Comparison of ENCODE assay signal across 10 mouse cellular contexts in genomic region chr2:146098853-146099717, GRCm38 (mm10).
DNase-seq lines count a peak whose midpoint lies in the region; ATAC-seq and TF ChIP-seq lines count a peak whose summit lies in the region.
"Had no signal": no experiment of that assay in that cellular context is flagged by ENCODE, and none has a peak within 500 bp of the region (broad histone marks: within the 10 kb centered on the region; RNA-seq: fewer than 3 reads in every experiment).

No protein-coding gene starts in this region.

- peaks cover 5% of the 10 kb centered on the region; the same call in 1 of the 2 replicates for H3K4me1 ChIP-seq in heart, embryonic 13.5 days
- peaks cover 3 to 17% of the 10 kb centered on the region in 2 experiments for H3K4me1 ChIP-seq in MEL (ENCODE audit: control insufficient read depth in 1 of 2, insufficient read depth in 2 of 2, low read length in 2 of 2)
- no peaks in the 10 kb centered on the region for H3K4me1 ChIP-seq in embryonic facial prominence, embryonic 14.5 days (ENCODE audit: control insufficient read depth, insufficient read depth, low read length)
- peaks cover 34% of the 10 kb centered on the region for H3K4me1 ChIP-seq in liver, embryonic 13.5 days (replicated peaks)

- H3K27me3 ChIP-seq in heart, embryonic 13.5 days (replicated peaks) = peaks cover 10% of the 10 kb centered on the region; the same call in 1 of the 2 replicates
- H3K27me3 ChIP-seq in MEL (ENCODE audit: control insufficient read depth in 1 of 2, insufficient read depth in 2 of 2, low read length in 2 of 2) = no peaks in the 10 kb centered on the region
- H3K27me3 ChIP-seq in embryonic facial prominence, embryonic 14.5 days (replicated peaks; ENCODE audit: control insufficient read depth, insufficient read depth, low read length) = no peaks in the 10 kb centered on the region
- H3K27me3 ChIP-seq in liver, embryonic 13.5 days = no peaks in the 10 kb centered on the region
- H3K27me3 ChIP-seq: CH12.LX had no signal

- peak overlapping the region; percentile 30 for H3K4me3 ChIP-seq in heart, embryonic 13.5 days
- peak overlapping the region; percentile 41 to 62 for H3K4me3 ChIP-seq in MEL (ENCODE audit: control insufficient read depth in 1 of 2, insufficient read depth in 1 of 2, low read depth in 2 of 2, low read length in 2 of 2)
- H3K4me3 ChIP-seq in embryonic facial prominence, embryonic 14.5 days (ENCODE audit: low read depth, low read length) = no peak overlapping the region
- peak overlapping the region; percentile 63 for H3K4me3 ChIP-seq in liver, embryonic 13.5 days (replicated peaks)

- intact Hi-C loops in heart, postnatal 25 days (cut with DNase I) = no loop called here

- TF ChIP-seq RAD21 in MEL (IDR thresholded peaks at IDR 0.05; ENCODE audit: low read depth, low read length) = no peak

- TF ChIP-seq EP300 in MEL (IDR thresholded peaks at IDR 0.05; ENCODE audit: low read depth in 1 of 2, low read length in 2 of 2) = peak; percentile 85 to 95

- H3K27ac ChIP-seq in heart, embryonic 13.5 days (replicated peaks) = peak overlapping the region; percentile 58; the same call in 1 of the 2 replicates
- H3K27ac ChIP-seq in MEL (ENCODE audit: control insufficient read depth, low read depth, low read length) = peak overlapping the region; percentile 99
- H3K27ac ChIP-seq in embryonic facial prominence, embryonic 14.5 days (replicated peaks; ENCODE audit: low read depth, low read length) = no peak overlapping the region
- peak overlapping the region; percentile 88 for H3K27ac ChIP-seq in liver, embryonic 13.5 days

- peak in 1 of 2 experiments; percentile 46; a peak in 1 of 4 replicates for TF ChIP-seq POLR2A in MEL (IDR thresholded peaks at IDR 0.05; ENCODE audit: control insufficient read depth in 1 of 2, insufficient read depth in 1 of 2, low read depth in 1 of 2, low read length in 2 of 2, poor library complexity in 1 of 2)

- WGBS in heart, embryonic 13.5 days = 30% methylated on average over 16 of the region's 16 CpGs
- WGBS in embryonic facial prominence, embryonic 14.5 days = 68% methylated on average over 16 of the region's 16 CpGs
- 15% methylated on average over 16 of the region's 16 CpGs for WGBS in liver, embryonic 13.5 days (ENCODE audit: insufficient replicate concordance)

- peak; percentile 70 for ATAC-seq in heart, embryonic 13.5 days (ENCODE audit: extremely low read depth, insufficient number of reproducible peaks, low FRiP score, low TSS enrichment)
- ATAC-seq in embryonic facial prominence, embryonic 14.5 days (ENCODE audit: low read depth) = 0 out of 2 replicates have a peak, but pooled peaks have one; percentile 33
- ATAC-seq in liver, embryonic 13.5 days (ENCODE audit: low read depth) = peak; percentile 98

- no peak overlapping the region for H3K9ac ChIP-seq in heart, embryonic 13.5 days
- H3K9ac ChIP-seq in MEL (ENCODE audit: control insufficient read depth, low read depth, low read length, poor library complexity, severe bottlenecking) = peak overlapping the region; percentile 69
- no peak overlapping the region for H3K9ac ChIP-seq in embryonic facial prominence, embryonic 14.5 days (ENCODE audit: low read depth, low read length)
- H3K9ac ChIP-seq in liver, embryonic 13.5 days = peak overlapping the region; percentile 78

- peak overlapping the region; percentile 54 for H3K4me2 ChIP-seq in heart, embryonic 13.5 days
- no peak overlapping the region for H3K4me2 ChIP-seq in embryonic facial prominence, embryonic 14.5 days (ENCODE audit: low read depth, low read length)
- peak overlapping the region; percentile 66 for H3K4me2 ChIP-seq in liver, embryonic 13.5 days

- TF ChIP-seq CTCF in MEL (IDR thresholded peaks at IDR 0.05 in 2 of 3, conservative IDR thresholded peaks at IDR 0.05 in 1 of 3; ENCODE audit: control insufficient read depth in 1 of 3, insufficient read depth in 1 of 3, low read depth in 2 of 3, low read length in 3 of 3, poor library complexity in 1 of 3, severe bottlenecking in 1 of 3) = no peak

- no peaks in the 10 kb centered on the region for H3K9me3 ChIP-seq in heart, embryonic 13.5 days
- no peaks in the 10 kb centered on the region for H3K9me3 ChIP-seq in MEL (replicated peaks; ENCODE audit: insufficient read depth, low read length)
- H3K9me3 ChIP-seq in embryonic facial prominence, embryonic 14.5 days (ENCODE audit: control insufficient read depth, low read length) = no peaks in the 10 kb centered on the region
- H3K9me3 ChIP-seq in liver, embryonic 13.5 days (replicated peaks) = no peaks in the 10 kb centered on the region; the same call in 1 of the 2 replicates

- H3K36me3 ChIP-seq in heart, embryonic 13.5 days = no peaks in the 10 kb centered on the region
- peaks cover 0 to 17% of the 10 kb centered on the region in 2 experiments; a peak in 2 of 4 replicates for H3K36me3 ChIP-seq in MEL (ENCODE audit: control insufficient read depth in 1 of 2, insufficient read depth in 2 of 2, low read length in 2 of 2)
- H3K36me3 ChIP-seq in embryonic facial prominence, embryonic 14.5 days (ENCODE audit: control insufficient read depth, insufficient read depth, low read length) = no peaks in the 10 kb centered on the region
- H3K36me3 ChIP-seq in liver, embryonic 13.5 days = peaks cover 12% of the 10 kb centered on the region; the same call in 1 of the 2 replicates

- 0 out of 2 replicates have a peak, but pooled peaks cover 1% of the 10 kb centered on the region for H3K79me2 ChIP-seq in MEL (ENCODE audit: control insufficient read depth, insufficient read depth, low read length, poor library complexity)

- no peak for DNase-seq in heart, postnatal 25 days (ENCODE audit: low spot score)
- DNase-seq in MEL (ENCODE audit: low read depth, low spot score) = peak; percentile 92
- no peak for DNase-seq in embryonic facial prominence, embryonic 14.5 days (ENCODE audit: low spot score)
- DNase-seq in liver, embryonic 13.5 days = peak; percentile 82
- no peak for DNase-seq in left cerebral cortex, adult 11 months (ENCODE audit: low spot score)
- no peak for DNase-seq in cerebellum, adult 9-10 months
- no peak for DNase-seq in thymus, postnatal 10 days (ENCODE audit: low spot score in 2 of 2)
- DNase-seq: kidney, adult 2 months had no signal

TF ChIP-seq in MEL, 35 proteins besides CTCF, POLR2A, EP300 and RAD21:
- TF ChIP-seq ETS1 (IDR thresholded peaks at IDR 0.05; ENCODE audit: low read depth, low read length) (peak; percentile 94), SMC3 (IDR thresholded peaks at IDR 0.05; ENCODE audit: low read depth, low read length) (no peak), NRF1 (IDR thresholded peaks at IDR 0.05; ENCODE audit: insufficient read depth, low read depth, low read length, poor library complexity, severe bottlenecking) (no peak), GABPA (IDR thresholded peaks at IDR 0.05; ENCODE audit: low read depth, low read length) (no peak), ELF1 (IDR thresholded peaks at IDR 0.05; ENCODE audit: low read depth, low read length) (peak; percentile 94), USF2 (IDR thresholded peaks at IDR 0.05; ENCODE audit: borderline replicate concordance in 1 of 2, insufficient read depth in 1 of 2, low read depth in 1 of 2, low read length in 2 of 2) (no peak), E2F4 (IDR thresholded peaks at IDR 0.05; ENCODE audit: borderline replicate concordance, low read depth, low read length) (no peak), CHD1 (IDR thresholded peaks at IDR 0.05; ENCODE audit: low read depth, low read length) (no peak), SIN3A (IDR thresholded peaks at IDR 0.05; ENCODE audit: low read length) (peak; percentile 85), ZMIZ1 (IDR thresholded peaks at IDR 0.05; ENCODE audit: low read depth, low read length) (no peak; the same call in 1 of the 2 replicates), TCF12 (IDR thresholded peaks at IDR 0.05; ENCODE audit: low read depth, low read length) (peak; percentile 88), HCFC1 (IDR thresholded peaks at IDR 0.05; ENCODE audit: low read depth, low read length) (peak; percentile 75), MXI1 (IDR thresholded peaks at IDR 0.05; ENCODE audit: low read depth, low read length) (peak; percentile 55; the same call in 1 of the 2 replicates), ZNF384 (IDR thresholded peaks at IDR 0.05; ENCODE audit: low read depth, low read length) (peak; percentile 66), MYB (IDR thresholded peaks at IDR 0.05; ENCODE audit: low read depth, low read length) (no peak), UBTF (IDR thresholded peaks at IDR 0.05; ENCODE audit: borderline replicate concordance, insufficient read depth, low read depth, low read length) (no peak), MEF2A (IDR thresholded peaks at IDR 0.05; ENCODE audit: extremely low read depth, insufficient replicate concordance, low read depth, low read length, poor library complexity, severe bottlenecking) (no peak), JUND (IDR thresholded peaks at IDR 0.05; ENCODE audit: low read depth, low read length) (no peak), NELFE (IDR thresholded peaks at IDR 0.05; ENCODE audit: low read depth, low read length) (peak; percentile 25; the same call in 1 of the 2 replicates), GATA1 (IDR thresholded peaks at IDR 0.05; ENCODE audit: low read depth, low read length) (peak; percentile 96), RCOR1 (IDR thresholded peaks at IDR 0.05; ENCODE audit: low read depth, low read length) (peak; percentile 91), TAL1 (IDR thresholded peaks at IDR 0.05; ENCODE audit: low read length) (peak; percentile 87), ZC3H11A (IDR thresholded peaks at IDR 0.05; ENCODE audit: low read depth, low read length) (no peak), MAX (IDR thresholded peaks at IDR 0.05; ENCODE audit: low read length) (peak; percentile 48; the same call in 1 of the 2 replicates), MAZ (IDR thresholded peaks at IDR 0.05; ENCODE audit: low read depth, low read length) (no peak), MYC (IDR thresholded peaks at IDR 0.05; ENCODE audit: low read depth, low read length) (0 out of 2 replicates have a peak, but pooled peaks have one; percentile 47), MAFK (IDR thresholded peaks at IDR 0.05; ENCODE audit: borderline replicate concordance, low read depth, low read length) (peak; percentile 61; the same call in 1 of the 2 replicates), BHLHE40 (IDR thresholded peaks at IDR 0.05; ENCODE audit: borderline replicate concordance, low read depth, low read length) (peak; percentile 90), POLR2AphosphoS5 (IDR thresholded peaks at IDR 0.05; ENCODE audit: borderline replicate concordance, low read depth, low read length) (no peak), KAT2A (conservative IDR thresholded peaks at IDR 0.05; ENCODE audit: low read depth, low read length) (no peak; the same call in 1 of the 2 replicates)

Comparison
In these comparisons a context has a peak if more than half of its experiments do, and no peak if none do; other contexts are left out.
1. ATAC-seq: peak in every context shown above with its lines; median percentile 98 in liver, embryonic 13.5 days; 70 in heart, embryonic 13.5 days; 33 in embryonic facial prominence, embryonic 14.5 days.
2. H3K9ac ChIP-seq: peak in MEL (single experiment) and liver, embryonic 13.5 days (single experiment); none in heart, embryonic 13.5 days (single experiment) and embryonic facial prominence, embryonic 14.5 days (single experiment).
3. DNase-seq: peak in MEL (single experiment) and liver, embryonic 13.5 days (single experiment); none in heart, postnatal 25 days (single experiment), embryonic facial prominence, embryonic 14.5 days (single experiment), left cerebral cortex, adult 11 months (single experiment), cerebellum, adult 9-10 months (single experiment) and thymus, postnatal 10 days (0 of 2).